Mouse (Mus musculus): ENCODE results near the gene Kcne3.

Kcne3 gene

GRCm38 (mm10) chr7:100176269-100176668, at the start of gene Kcne3:
Gene Kcne3 (plus strand): TSS chr7:100176502.
- no peak for DNase-seq

DNA sequence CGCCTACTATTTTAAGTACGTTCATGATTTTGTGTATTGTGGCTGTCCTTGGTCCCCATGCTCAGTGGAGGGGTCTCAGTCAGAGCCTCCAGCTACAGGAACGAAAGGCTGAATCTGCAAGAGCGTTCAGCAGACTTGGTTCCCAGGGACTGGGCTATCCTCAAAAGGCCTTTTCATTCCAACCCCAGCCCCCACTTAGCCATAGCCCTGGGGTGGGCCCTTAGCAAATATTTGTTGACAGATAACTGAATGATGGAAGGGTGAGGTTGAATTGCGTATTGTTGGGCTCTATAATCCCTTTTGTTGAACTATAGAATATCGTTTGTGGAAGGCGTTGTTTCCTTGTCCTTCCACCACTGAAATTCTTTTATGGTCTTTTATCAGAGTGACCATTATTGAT, 49.8 kb upstream of the Kcne3 start:
- DNase-seq, result no peak

- no peak for DNase-seq
Observed at GRCm38 (mm10) chr7:100128262-100129041, 47.9 kb upstream of the Kcne3 start.

DNA sequence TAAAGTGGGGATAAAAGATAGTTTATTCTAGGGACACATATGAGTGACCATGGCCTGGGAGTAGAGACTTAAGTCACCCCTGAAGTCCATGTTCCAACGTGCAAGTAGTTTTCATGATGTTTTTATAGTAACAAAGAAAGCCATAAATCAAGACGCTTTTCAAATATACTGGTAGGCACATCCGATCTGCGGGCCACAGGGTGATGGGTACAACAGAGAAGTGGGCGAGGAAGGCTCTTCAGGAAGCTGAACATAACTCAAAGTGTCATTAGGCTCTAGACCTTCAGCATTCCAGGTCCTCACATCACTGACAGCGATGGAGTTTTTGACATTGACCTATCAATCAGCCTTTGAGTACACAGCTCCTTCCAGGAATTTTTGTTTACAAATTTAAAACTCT, 45.7 kb upstream of the Kcne3 start:
- DNase-seq, result no peak

GRCm38 (mm10) chr7:100132379-100132778, 43.9 kb upstream of the Kcne3 start:
- no peak for DNase-seq

GRCm38 (mm10) chr7:100137038-100137437, 39.3 kb upstream of the Kcne3 start:
- DNase-seq, result peak; percentile 68

GRCm38 (mm10) chr7:100138075-100138474, 38.2 kb upstream of the Kcne3 start:
- DNase-seq, result no peak

- DNase-seq, result no peak
Observed at GRCm38 (mm10) chr7:100140591-100140990, 35.7 kb upstream of the Kcne3 start.

- DNase-seq, result no peak
Observed at GRCm38 (mm10) chr7:100148586-100148985, 27.7 kb upstream of the Kcne3 start.

- peak; percentile 35 for DNase-seq
Observed at GRCm38 (mm10) chr7:100150086-100150485, 26.2 kb upstream of the Kcne3 start.

- DNase-seq, result peak; percentile 19
Observed at GRCm38 (mm10) chr7:100150626-100151025, 25.7 kb upstream of the Kcne3 start.

DNA sequence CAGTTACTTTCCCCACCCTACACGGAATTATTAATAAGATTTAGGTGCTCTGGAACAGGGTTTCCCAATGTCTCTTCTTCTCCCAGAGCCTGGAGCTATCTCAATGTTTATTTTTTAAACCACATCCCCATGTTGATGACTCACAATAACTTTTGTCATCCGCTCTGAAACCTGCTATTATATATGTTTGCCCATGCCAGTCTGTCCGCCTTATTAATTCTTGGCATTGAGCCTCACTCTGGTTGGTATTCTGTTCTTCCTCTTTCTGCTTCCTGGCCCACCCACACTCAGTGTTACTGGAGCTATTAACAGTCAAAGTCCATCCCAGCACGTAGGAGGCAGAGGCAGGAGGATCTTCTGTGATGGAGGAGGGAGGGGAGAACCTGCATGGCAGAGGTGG, 18.6 kb upstream of the Kcne3 start:
- no peak for DNase-seq

GRCm38 (mm10) chr7:100159105-100159841, 17.0 kb upstream of the Kcne3 start, which contains the start of gene Lipt2:
Gene Lipt2 (plus strand): TSS chr7:100159277.
- DNase-seq, result peak; percentile 96

DNA sequence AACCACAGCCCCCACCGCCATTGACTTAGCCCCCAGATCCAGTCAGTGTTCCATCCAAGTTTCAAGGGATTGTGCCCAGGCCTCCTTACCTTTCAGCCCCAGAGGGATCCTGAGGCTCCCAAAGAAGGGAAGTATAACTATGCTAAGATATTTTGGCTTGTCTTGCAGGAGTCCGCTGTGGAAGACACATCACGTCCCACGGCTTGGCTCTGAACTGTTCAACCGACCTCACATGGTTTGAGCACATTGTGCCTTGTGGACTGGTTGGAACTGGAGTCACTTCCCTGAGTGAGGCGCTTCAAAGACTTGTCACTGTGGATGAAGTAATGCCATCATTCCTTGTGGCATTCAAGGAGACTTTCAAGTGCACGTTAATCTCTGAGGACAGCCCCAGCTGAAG, 16.3 kb upstream of the Kcne3 start:
- no peak for DNase-seq

- DNase-seq, result no peak
Observed at GRCm38 (mm10) chr7:100163506-100163905, 12.8 kb upstream of the Kcne3 start.

DNA sequence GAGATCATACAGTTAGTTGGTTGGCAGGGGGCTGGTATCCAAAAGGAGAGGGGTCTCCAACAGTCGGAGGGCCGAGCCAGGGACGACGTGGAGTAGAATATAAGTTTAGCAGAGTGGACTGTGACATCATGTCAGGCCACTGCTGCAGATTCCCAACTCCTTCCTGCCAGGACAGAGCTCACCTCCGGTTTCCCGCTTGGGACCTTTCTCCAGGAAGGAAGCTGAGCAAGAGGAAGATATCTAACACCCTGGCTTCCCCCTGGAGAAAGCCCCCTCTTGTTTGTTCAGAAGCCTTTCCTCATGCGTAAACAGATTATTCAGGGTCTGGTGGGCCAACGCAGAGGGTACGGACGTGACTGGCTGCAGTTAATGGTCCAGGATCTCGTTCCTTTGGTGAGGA, 7.6 kb upstream of the Kcne3 start:
- peak; percentile 27 for DNase-seq

DNA sequence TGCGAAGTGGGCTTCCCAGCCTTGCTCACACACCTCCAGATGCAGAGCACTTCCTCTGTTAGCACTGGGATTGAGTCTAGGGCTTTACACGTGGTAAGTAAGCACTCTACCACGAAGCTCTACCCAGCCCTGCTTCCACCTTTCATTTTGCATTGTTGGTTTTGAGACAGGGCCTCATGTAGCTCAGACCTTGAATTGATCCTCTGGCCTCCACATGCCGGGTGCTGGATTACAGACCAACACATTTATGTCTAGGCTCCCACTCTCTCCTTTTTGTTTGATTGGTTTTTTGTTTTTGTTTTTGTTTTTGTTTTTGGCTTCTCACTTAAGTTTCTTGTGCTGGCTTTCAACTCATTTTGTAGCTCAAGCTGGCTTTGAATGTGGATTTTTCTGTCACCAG, 5.5 kb upstream of the Kcne3 start:
- DNase-seq, result no peak

DNA sequence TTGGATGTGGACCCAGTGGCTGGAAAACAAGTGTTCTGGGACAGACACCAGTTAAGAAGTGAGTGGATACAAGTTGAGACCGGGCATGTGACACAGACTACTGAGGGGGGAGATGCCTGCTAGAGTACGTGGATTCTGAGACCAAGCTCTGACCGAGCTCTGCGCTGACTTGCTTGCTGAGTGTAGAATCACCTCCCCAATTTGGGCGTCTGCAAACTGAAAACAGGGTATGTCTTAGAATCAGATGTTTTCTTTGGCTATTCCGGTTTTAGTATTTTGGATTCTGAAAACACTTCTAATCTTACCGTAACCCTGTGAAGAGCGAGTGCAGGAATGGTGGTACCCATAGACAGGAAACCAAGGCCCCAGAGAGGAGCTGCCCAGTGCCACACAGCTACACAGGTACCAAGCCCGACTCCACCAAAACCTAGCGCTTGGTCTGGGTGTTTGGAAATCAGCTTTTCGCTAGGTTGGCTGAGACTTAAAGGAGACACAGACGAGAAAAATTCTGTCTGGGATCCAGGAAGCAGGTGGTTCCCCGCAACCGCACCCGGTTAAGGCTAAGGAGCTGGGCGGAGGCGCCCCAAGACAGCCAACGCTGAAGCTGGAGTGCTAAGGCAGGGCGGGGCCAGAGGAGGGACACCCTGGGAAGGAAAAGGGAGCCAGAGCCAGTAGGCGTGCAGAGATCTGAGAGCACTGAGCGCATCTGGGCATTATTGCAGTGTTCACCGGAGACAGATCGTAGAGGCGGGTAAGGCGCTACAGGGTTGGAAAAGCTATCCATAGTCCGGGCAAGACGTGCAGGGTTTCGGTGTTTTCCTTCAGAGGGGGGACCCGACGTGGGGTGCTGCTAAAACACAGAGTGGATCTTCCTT, 2.0 kb downstream of the Kcne3 start:
- peak; percentile 61 for DNase-seq

GRCm38 (mm10) chr7:100178891-100179233, 2.6 kb downstream of the Kcne3 start:
- peak; percentile 15 for DNase-seq

DNA sequence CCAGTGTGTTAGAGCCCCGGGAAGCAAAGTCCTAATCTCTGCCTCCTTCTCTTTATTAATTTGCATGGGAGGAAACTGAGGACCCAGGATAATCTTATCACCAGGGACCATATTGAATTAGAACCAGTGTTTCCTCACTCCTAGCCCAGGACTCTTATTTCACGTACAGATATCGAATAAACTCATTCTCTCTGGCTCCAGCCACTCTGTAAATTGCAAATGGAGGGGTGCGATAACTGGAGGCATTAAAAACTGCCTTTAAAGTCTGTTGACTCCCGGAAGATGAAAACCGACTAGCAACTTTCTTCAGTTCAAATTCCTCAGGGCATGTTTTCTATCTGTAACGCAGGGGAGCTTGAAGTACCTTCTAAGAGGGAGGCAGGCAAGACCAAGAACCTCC, 3.1 kb downstream of the Kcne3 start:
- no peak for DNase-seq

DNA sequence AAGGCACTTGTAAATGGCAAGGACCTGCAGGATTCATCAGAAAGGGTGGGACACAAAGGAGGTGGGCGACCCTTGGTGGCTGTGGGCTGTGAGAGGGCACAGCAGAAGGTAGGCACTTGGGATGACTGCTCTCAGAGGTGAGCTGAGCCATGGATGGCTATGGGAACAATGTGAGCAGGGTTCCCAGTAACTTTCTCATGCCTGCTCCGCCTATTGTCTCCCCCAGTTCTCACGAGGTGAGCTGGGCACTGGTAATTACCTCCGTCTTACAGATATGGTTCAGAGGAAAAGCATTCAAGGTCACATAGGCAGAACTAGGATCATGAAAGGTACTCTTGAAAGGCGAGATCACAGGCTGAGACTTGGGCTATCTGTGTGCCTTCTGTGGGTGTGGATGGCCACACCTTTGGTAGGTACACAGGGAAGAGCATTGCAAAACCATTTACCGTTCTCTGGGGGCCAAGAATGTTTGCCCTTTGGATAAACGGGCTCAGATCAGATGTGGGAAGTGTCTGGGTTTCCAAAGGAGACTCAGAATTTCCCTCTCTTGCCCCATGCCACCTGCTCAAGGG, 3.6 kb downstream of the Kcne3 start:
- DNase-seq, result no peak

- DNase-seq, result no peak
Observed at GRCm38 (mm10) chr7:100181176-100181575, 4.9 kb downstream of the Kcne3 start.

DNA sequence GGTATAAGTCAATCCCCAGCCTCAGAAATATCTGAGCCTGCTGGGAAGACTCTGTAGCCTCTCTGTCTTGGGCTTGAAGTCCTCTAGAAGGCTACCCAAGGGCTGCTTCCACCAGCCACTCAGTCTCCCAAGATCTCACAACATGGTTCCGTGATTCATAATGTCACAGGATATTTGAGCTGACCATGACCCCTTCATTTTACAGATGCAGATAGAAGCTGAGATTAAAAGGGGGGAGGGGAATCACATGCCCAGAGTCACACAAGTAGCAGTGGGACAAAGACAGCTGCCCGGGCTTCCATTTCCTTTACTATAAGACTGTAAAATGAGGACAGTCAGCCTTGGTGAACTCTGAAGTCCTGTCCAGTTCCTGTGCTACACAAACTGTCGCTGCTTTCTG, 5.3 kb downstream of the Kcne3 start:
- no peak for DNase-seq

Measured in kidney, postnatal 14 days (tissue).